Mouse (Mus musculus): Measurements from ENCODE around the gene Fam222b.
"Not testable (repeated sequence)": the region's sequence is repeated elsewhere in the genome, so short reads cannot be mapped to it uniquely, and the experiment has no call there.

Fam222b gene

GRCm38 (mm10) chr11:78094504-78095143, at the start of gene Fam222b:
Gene Fam222b, plus strand, starts transcription at chr11:78094660.
- DNase-seq (ENCODE audit: low spot score in 2 of 2), result peak; percentile 89 to 90

GRCm38 (mm10) chr11:78044758-78045251, 49.7 kb upstream of the Fam222b start:
- peak in 1 of 2 experiments; percentile 53 for DNase-seq (ENCODE audit: low spot score in 2 of 2)

GRCm38 (mm10) chr11:78048637-78049036, 45.8 kb upstream of the Fam222b start:
- not testable (repeated sequence) for DNase-seq (ENCODE audit: low spot score in 2 of 2)

GRCm38 (mm10) chr11:78053078-78053477, 41.4 kb upstream of the Fam222b start:
- no peak for DNase-seq (ENCODE audit: low spot score in 2 of 2)

GRCm38 (mm10) chr11:78056946-78057345, 37.5 kb upstream of the Fam222b start:
- DNase-seq (ENCODE audit: low spot score in 2 of 2), result no peak

- DNase-seq (ENCODE audit: low spot score in 2 of 2), result peak; percentile 47 to 49
Measured at GRCm38 (mm10) chr11:78059833-78060757, 34.4 kb upstream of the Fam222b start.

GRCm38 (mm10) chr11:78062563-78062962, 31.9 kb upstream of the Fam222b start:
- no peak for DNase-seq (ENCODE audit: low spot score in 2 of 2)

- DNase-seq (ENCODE audit: low spot score in 2 of 2), result no peak
Measured at GRCm38 (mm10) chr11:78065906-78066305, 28.6 kb upstream of the Fam222b start.

GRCm38 (mm10) chr11:78066641-78067040, 27.8 kb upstream of the Fam222b start:
- no peak for DNase-seq (ENCODE audit: low spot score in 2 of 2)

GRCm38 (mm10) chr11:78067566-78067965, 26.9 kb upstream of the Fam222b start:
- no peak for DNase-seq (ENCODE audit: low spot score in 2 of 2)

- DNase-seq (ENCODE audit: low spot score in 2 of 2), result no peak
Measured at GRCm38 (mm10) chr11:78069130-78069529, 25.3 kb upstream of the Fam222b start.

GRCm38 (mm10) chr11:78069646-78070045, 24.8 kb upstream of the Fam222b start:
- no peak for DNase-seq (ENCODE audit: low spot score in 2 of 2)

- DNase-seq (ENCODE audit: low spot score in 2 of 2), result no peak
Measured at GRCm38 (mm10) chr11:78071938-78072337, 22.5 kb upstream of the Fam222b start.

GRCm38 (mm10) chr11:78072425-78073130, 21.9 kb upstream of the Fam222b start:
- no peak for DNase-seq (ENCODE audit: low spot score in 2 of 2)

GRCm38 (mm10) chr11:78073577-78074276, 20.7 kb upstream of the Fam222b start:
- no peak for DNase-seq (ENCODE audit: low spot score in 2 of 2)

GRCm38 (mm10) chr11:78074277-78074652, 20.2 kb upstream of the Fam222b start:
- no peak for DNase-seq (ENCODE audit: low spot score in 2 of 2)

GRCm38 (mm10) chr11:78074666-78075065, 19.8 kb upstream of the Fam222b start:
- DNase-seq (ENCODE audit: low spot score in 2 of 2), result no peak

GRCm38 (mm10) chr11:78079961-78080921, 14.2 kb upstream of the Fam222b start, which contains the start of gene Eral1:
Gene Eral1, minus strand, starts transcription at chr11:78080383.
- peak; percentile 87 to 89 for DNase-seq (ENCODE audit: low spot score in 2 of 2)

GRCm38 (mm10) chr11:78083595-78083994, 10.9 kb upstream of the Fam222b start:
- DNase-seq (ENCODE audit: low spot score in 2 of 2), result no peak

GRCm38 (mm10) chr11:78086925-78087479, 7.5 kb upstream of the Fam222b start:
- DNase-seq (ENCODE audit: low spot score in 2 of 2), result no peak

Data from right cerebral cortex, adult 2 months (tissue).